Mouse (Mus musculus) forebrain, postnatal 0 days (tissue): ENCODE data around the gene Nelfcd. TPM values are rescaled to one million over a fixed set of nuclear protein-coding genes. Genes with fewer than 3 reads are reported as not detected.

Experiments used
- ATAC-seq: fragments of 200-750 bp; cut with Nextera tagmentation; 2 replicates; pipeline ENCODE4 v1.8.0; 2017; ENCODE audit warnings: mild to moderate bottlenecking, moderate library complexity
- DNase-seq: peaks from one replicate; pipeline ENCODE4 v3.0.0-alpha.2; 2015
- H3K27ac ChIP-seq: fragments of 300-500 bp; sonication (generic); 2 replicates; pipeline ENCODE4 v1.5.1; 2014; ENCODE audit warnings: low read depth, mild to moderate bottlenecking, antibody characterized with exemption, low read length, moderate library complexity, mixed read lengths
- H3K27me3 ChIP-seq: fragments of 300-500 bp; sonication (generic); 2 replicates; pipeline ENCODE4 v1.6.1; 2014; ENCODE audit warnings: mild to moderate bottlenecking, low read length, mixed read lengths; ENCODE audit not compliant: insufficient read depth
- H3K36me3 ChIP-seq: fragments of 300-500 bp; sonication (generic); 2 replicates; pipeline ENCODE4 v1.6.1; 2014; ENCODE audit warnings: mild to moderate bottlenecking, moderate library complexity; ENCODE audit not compliant: insufficient read depth
- H3K4me1 ChIP-seq: fragments of 300-500 bp; sonication (generic); 2 replicates; pipeline ENCODE4 v1.6.1; 2014; ENCODE audit warnings: antibody characterized with exemption; ENCODE audit not compliant: insufficient read depth
- H3K4me2 ChIP-seq: fragments of 300-500 bp; sonication (generic); 2 replicates; pipeline ENCODE4 v1.6.1; 2014; ENCODE audit warnings: low read depth, mild to moderate bottlenecking, moderate library complexity
- H3K4me3 ChIP-seq: fragments of 300-500 bp; sonication (generic); 2 replicates; pipeline ENCODE4 v1.5.1; 2014; ENCODE audit warnings: low read depth, low read length, mixed read lengths
- H3K9ac ChIP-seq: fragments of 300-500 bp; sonication (generic); 2 replicates; pipeline ENCODE4 v1.6.1; 2014; ENCODE audit warnings: mild to moderate bottlenecking
- H3K9me3 ChIP-seq: fragments of 300-500 bp; sonication (generic); 2 replicates; pipeline ENCODE4 v1.6.1; 2016; ENCODE audit warnings: low read length
- CTCF ChIP-seq: sonication (generic); IDR thresholded peaks from 2 replicates; pipeline ENCODE4 v1.5.1; 2016; ENCODE audit warnings: antibody characterized with exemption, control low read depth, low read depth
- WGBS: fragments of 180-500 bp; shearing (Covaris S2); extraction: QIAGEN DNeasy Blood & Tissue Kit; methylation state at CpG from one replicate; pipeline ENCODE4 v1.1.7; 2014; 5-methylcytosine and 5-hydroxymethylcytosine counted together
- polyA plus RNA-seq: library from polyadenylated mRNA; unstranded; fragments of >200 nt; fragmentation: Nextera tagmentation; extraction: Ambion mirVana; gene quantifications from 2 replicates; pipeline ENCODE4 v1.2.1, GENCODE M21; 2015
- total RNA-seq: library from RNA; depleted of rRNA; stranded (reverse); fragments of >200 nt; gene quantifications from 2 replicates; pipeline ENCODE4 v1.2.3, GENCODE M21; 2014

Gene Nelfcd
- total and polyA plus RNA-seq, 2 experiments from 2014 or later: 65.6 to 90.7 TPM

GRCm38 (mm10) chr2:174397065-174397464 lies 18.5 kb upstream of the Nelfcd start:
- no peaks in the 10 kb centered on the region for H3K27me3 ChIP-seq
- H3K9ac ChIP-seq: no peak overlapping the region
- no peak overlapping the region for H3K4me3 ChIP-seq
- no peaks in the 10 kb centered on the region for H3K4me1 ChIP-seq
- no peak overlapping the region for H3K4me2 ChIP-seq
- 100% methylated on average over 1 of the region's 1 CpGs for WGBS
- H3K9me3 ChIP-seq: no peaks in the 10 kb centered on the region
- DNase-seq (no peak), ATAC-seq (no peak)
- no peak overlapping the region for H3K27ac ChIP-seq
- no peak for TF ChIP-seq CTCF
- H3K36me3 ChIP-seq: no peaks in the 10 kb centered on the region

- no peak for DNase-seq
- no peak overlapping the region for H3K4me3 ChIP-seq
- H3K27ac ChIP-seq: no peak overlapping the region
- 94% methylated on average over 6 of the region's 6 CpGs for WGBS
- ATAC-seq: no peak
- no peak overlapping the region for H3K9ac ChIP-seq
- H3K4me1 ChIP-seq: no peaks in the 10 kb centered on the region
- H3K9me3 ChIP-seq: no peaks in the 10 kb centered on the region
- TF ChIP-seq CTCF: no peak
- no peaks in the 10 kb centered on the region for H3K27me3 ChIP-seq
- no peak overlapping the region for H3K4me2 ChIP-seq
- H3K36me3 ChIP-seq: no peaks in the 10 kb centered on the region
These were observed 17.7 kb upstream of the Nelfcd start for GRCm38 (mm10) chr2:174397881-174398280.

GRCm38 (mm10) chr2:174400396-174400795 lies 15.2 kb upstream of the Nelfcd start:
- H3K4me1 ChIP-seq: no peaks in the 10 kb centered on the region
- H3K4me3 ChIP-seq: no peak overlapping the region
- H3K4me2 ChIP-seq: no peak overlapping the region
- no peaks in the 10 kb centered on the region for H3K36me3 ChIP-seq
- no peak for TF ChIP-seq CTCF
- no peak overlapping the region for H3K27ac ChIP-seq
- no peaks in the 10 kb centered on the region for H3K9me3 ChIP-seq
- ATAC-seq: peak; percentile 51
- WGBS: 69% methylated on average over 4 of the region's 4 CpGs
- H3K9ac ChIP-seq: no peak overlapping the region
- DNase-seq: no peak
- H3K27me3 ChIP-seq: no peaks in the 10 kb centered on the region

GRCm38 (mm10) chr2:174410222-174410621 lies 5.4 kb upstream of the Nelfcd start:
- WGBS: 53% methylated on average over 2 of the region's 2 CpGs
- no peaks in the 10 kb centered on the region for H3K27me3 ChIP-seq
- H3K4me1 ChIP-seq: no peaks in the 10 kb centered on the region
- no peaks in the 10 kb centered on the region for H3K36me3 ChIP-seq
- no peak for ATAC-seq
- H3K4me2 ChIP-seq: no peak overlapping the region
- H3K27ac ChIP-seq: no peak overlapping the region
- H3K9me3 ChIP-seq: no peaks in the 10 kb centered on the region
- no peak overlapping the region for H3K4me3 ChIP-seq
- H3K9ac ChIP-seq: no peak overlapping the region
- DNase-seq: no peak
- TF ChIP-seq CTCF: no peak

GRCm38 (mm10) chr2:174413127-174413526 lies 2.5 kb upstream of the Nelfcd start:
- H3K9me3 ChIP-seq: no peaks in the 10 kb centered on the region
- no peaks in the 10 kb centered on the region for H3K36me3 ChIP-seq
- peaks cover 8% of the 10 kb centered on the region for H3K4me1 ChIP-seq
- no peak overlapping the region for H3K4me2 ChIP-seq
- 86% methylated on average over 7 of the region's 7 CpGs for WGBS
- H3K27me3 ChIP-seq: no peaks in the 10 kb centered on the region
- no peak overlapping the region for H3K9ac ChIP-seq
- H3K4me3 ChIP-seq: no peak overlapping the region
- TF ChIP-seq CTCF: no peak
- ATAC-seq (no peak), DNase-seq (no peak)
- no peak overlapping the region for H3K27ac ChIP-seq

GRCm38 (mm10) chr2:174415001-174415730 lies 438 bp upstream of the Nelfcd start:
- WGBS: 47% methylated on average over 17 of the region's 18 CpGs
- TF ChIP-seq CTCF: no peak
- Histone ChIP-seq H3K27ac (no peak overlapping the region), H3K4me2 (peak overlapping the region; percentile 95), H3K9ac (no peak overlapping the region), H3K27me3 (no peaks in the 10 kb centered on the region), H3K4me3 (peak overlapping the region; percentile 80), H3K36me3 (no peaks in the 10 kb centered on the region), H3K9me3 (no peaks in the 10 kb centered on the region), H3K4me1 (peaks cover 8% of the 10 kb centered on the region)
- no peak for ATAC-seq
- DNase-seq: no peak

GRCm38 (mm10) chr2:174421107-174421506 lies 5.5 kb downstream of the Nelfcd start:
- 81% methylated on average over 6 of the region's 6 CpGs for WGBS
- no peak for DNase-seq
- H3K27me3 ChIP-seq: no peaks in the 10 kb centered on the region
- H3K9me3 ChIP-seq: no peaks in the 10 kb centered on the region
- no peak overlapping the region for H3K27ac ChIP-seq
- H3K9ac ChIP-seq: no peak overlapping the region
- peaks cover 35% of the 10 kb centered on the region for H3K36me3 ChIP-seq
- no peak overlapping the region for H3K4me3 ChIP-seq
- no peak for ATAC-seq
- H3K4me1 ChIP-seq: peaks cover 6% of the 10 kb centered on the region
- H3K4me2 ChIP-seq: no peak overlapping the region
- no peak for TF ChIP-seq CTCF
